Mouse (Mus musculus) monocyte, adult 59 days (primary cell): ENCODE results near the gene Ccnd2. TPM values are rescaled to one million over a fixed set of nuclear protein-coding genes. Genes with fewer than 3 reads are reported as not detected.

Experiments used
- total RNA-seq, 2 experiments: library from RNA; stranded (reverse); gene quantifications; one replicate each; pipeline ENCODE4 v1.2.4; 2023

Ccnd2 gene
- 10 to 100 TPM; 36.0 to 36.2 TPM for total RNA-seq

GRCm38 (mm10) chr6:127152106-127152951 lies at the start of gene Ccnd2:
Gene Ccnd2 (minus strand): TSS chr6:127152193.

GRCm38 (mm10) chr6:127109402-127109930 lies 42.5 kb downstream of the Ccnd2 start, which contains the start of gene Tigar:
Gene Tigar (minus strand): TSS chr6:127109557.

Other genes with a start within 250 kb of the Ccnd2 start
- not detected for gene Dyrk4, start 230.4 kb downstream of the Ccnd2 start, total RNA-seq
- gene Rad51ap1, start 212.6 kb downstream of the Ccnd2 start, total RNA-seq: 1 to 10 TPM in 1 of 2 experiments, not detected in 1; 1.0 TPM
- 10 to 100 TPM; 23.3 to 34.7 TPM for gene D6Wsu163e, start 212.2 kb downstream of the Ccnd2 start, total RNA-seq
- gene Fgf6, start 136.6 kb downstream of the Ccnd2 start, total RNA-seq: not detected
- not detected for gene Fgf23, start 79.3 kb downstream of the Ccnd2 start, total RNA-seq
- 1 to 10 TPM; 4.8 to 5.5 TPM for gene Tigar, start 42.6 kb downstream of the Ccnd2 start, total RNA-seq